Mouse (Mus musculus) G1E (cell line): ENCODE measurements around the gene Zfp697.

Experiments used
- CTCF ChIP-seq: IDR thresholded peaks from 2 replicates; pipeline ENCODE4 v1.5.1; 2012; ENCODE audit warnings: low read depth, low read length, inconsistent platforms, mixed read lengths
- GATA1 ChIP-seq: IDR thresholded peaks from 2 replicates; pipeline ENCODE4 v1.6.1; 2012; ENCODE audit warnings: borderline replicate concordance, low read length, inconsistent platforms, mixed read lengths
- GATA2 ChIP-seq: IDR thresholded peaks from 2 replicates; pipeline ENCODE4 v1.6.1; 2012; ENCODE audit warnings: low read depth, low read length, inconsistent platforms, borderline replicate concordance

DNA sequence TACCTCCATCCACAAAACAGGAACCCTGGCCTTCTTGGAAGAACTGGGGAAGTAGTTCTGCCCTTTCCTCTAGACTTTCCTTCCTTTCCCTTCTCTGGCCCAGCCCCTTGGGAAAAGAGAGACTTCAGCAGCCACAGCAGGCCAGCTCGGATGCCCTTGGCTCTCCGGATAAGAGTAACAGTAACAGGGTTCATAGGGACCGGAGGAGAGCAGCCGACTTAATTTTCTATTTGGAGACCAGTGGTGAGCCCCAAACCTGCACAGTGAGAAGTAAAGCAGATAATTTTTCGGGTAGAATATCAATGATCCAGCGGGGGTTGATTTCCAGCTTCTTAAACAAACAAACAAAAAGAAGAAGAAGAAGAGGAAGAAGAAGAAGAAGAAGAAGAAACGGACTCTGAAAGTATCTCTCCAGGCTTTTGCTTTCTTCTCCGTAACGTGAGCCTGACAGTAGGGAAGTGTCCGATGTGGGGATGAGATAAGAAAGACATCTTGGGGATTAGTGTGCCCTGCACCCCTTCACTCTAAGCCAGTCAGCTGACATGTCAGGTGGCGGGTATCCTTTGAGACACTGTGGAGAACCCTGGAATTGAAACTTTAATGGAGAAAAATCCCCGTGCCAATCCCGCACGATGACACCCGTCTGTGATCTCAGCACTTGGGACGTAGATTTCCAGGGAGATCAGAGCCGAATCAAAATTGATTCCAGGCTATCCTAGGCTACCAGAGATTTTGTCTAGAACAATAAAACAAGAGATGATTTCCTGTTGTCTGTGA is 41.3 kb upstream of the Zfp697 start:
- TF ChIP-seq CTCF (no peak), GATA2 (no peak), GATA1 (no peak)
